Mouse (Mus musculus): ENCODE measurements around the gene Chn1.

- TF ChIP-seq JUND (IDR thresholded peaks at IDR 0.05; ENCODE audit: low read depth, low read length) (no peak), POLR2AphosphoS2 (IDR thresholded peaks at IDR 0.05; ENCODE audit: low read length) (no peak), CTCF (IDR thresholded peaks at IDR 0.05 in 2 of 3, conservative IDR thresholded peaks at IDR 0.05 in 1 of 3; ENCODE audit: control insufficient read depth in 1 of 3, insufficient read depth in 1 of 3, low read depth in 2 of 3, low read length in 3 of 3, poor library complexity in 1 of 3, severe bottlenecking in 1 of 3) (no peak; a peak in 1 of 6 replicates), POLR2A (IDR thresholded peaks at IDR 0.05; ENCODE audit: control insufficient read depth in 1 of 2, insufficient read depth in 1 of 2, low read depth in 1 of 2, low read length in 2 of 2, poor library complexity in 1 of 2) (no peak), CHD1 (IDR thresholded peaks at IDR 0.05; ENCODE audit: low read depth, low read length) (no peak), NELFE (IDR thresholded peaks at IDR 0.05; ENCODE audit: low read depth, low read length) (no peak), E2F4 (IDR thresholded peaks at IDR 0.05; ENCODE audit: borderline replicate concordance, low read depth, low read length) (no peak)
These were observed 43.6 kb upstream of the Chn1 start for GRCm38 (mm10) chr2:73818742-73819141.

Data from MEL (cell line).